Mouse (Mus musculus) forelimb bud, embryonic 11.5 days (tissue): Measurements from ENCODE around the gene Scaf4.
"Not testable (repeated sequence)": the region's sequence is repeated elsewhere in the genome, so short reads cannot be mapped to it uniquely, and the experiment has no call there.

Experiments used
- DNase-seq: peaks from one replicate; pipeline ENCODE4 v3.0.0-alpha.2; 2012; ENCODE audit warnings: low read depth, low spot score

Gene Scaf4

GRCm38 (mm10) chr16:90235188-90235587, 49.1 kb downstream of the Scaf4 start:
- DNase-seq: no peak

- no peak for DNase-seq
Observed at GRCm38 (mm10) chr16:90234617-90235016, 49.7 kb downstream of the Scaf4 start.

DNA sequence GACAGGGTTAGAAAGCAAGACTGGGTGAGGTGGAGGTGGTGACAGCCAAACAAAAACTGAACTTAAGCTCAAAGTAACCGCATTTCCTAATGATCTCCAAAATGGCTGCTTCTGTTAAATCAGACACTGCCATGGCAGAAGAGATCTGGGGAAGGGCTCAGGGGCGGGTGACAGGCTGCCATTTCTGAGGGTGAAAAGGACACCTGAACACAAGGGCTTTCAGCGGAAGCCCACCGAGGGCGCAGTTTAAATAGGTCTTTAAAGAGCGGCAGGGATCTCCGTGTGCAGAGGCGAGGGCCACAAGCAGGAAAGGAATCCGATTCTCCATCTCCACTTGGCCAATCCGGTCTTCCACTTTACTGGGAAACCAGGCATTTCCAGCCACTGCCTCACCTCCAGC, 50.6 kb downstream of the Scaf4 start:
- DNase-seq: no peak

- DNase-seq: no peak
Observed at GRCm38 (mm10) chr16:90231302-90231701, 53.0 kb downstream of the Scaf4 start.

- no peak for DNase-seq
Observed at GRCm38 (mm10) chr16:90229897-90230296, 54.4 kb downstream of the Scaf4 start.

GRCm38 (mm10) chr16:90221441-90222070, 62.7 kb downstream of the Scaf4 start:
- peak; percentile 4 for DNase-seq

DNA sequence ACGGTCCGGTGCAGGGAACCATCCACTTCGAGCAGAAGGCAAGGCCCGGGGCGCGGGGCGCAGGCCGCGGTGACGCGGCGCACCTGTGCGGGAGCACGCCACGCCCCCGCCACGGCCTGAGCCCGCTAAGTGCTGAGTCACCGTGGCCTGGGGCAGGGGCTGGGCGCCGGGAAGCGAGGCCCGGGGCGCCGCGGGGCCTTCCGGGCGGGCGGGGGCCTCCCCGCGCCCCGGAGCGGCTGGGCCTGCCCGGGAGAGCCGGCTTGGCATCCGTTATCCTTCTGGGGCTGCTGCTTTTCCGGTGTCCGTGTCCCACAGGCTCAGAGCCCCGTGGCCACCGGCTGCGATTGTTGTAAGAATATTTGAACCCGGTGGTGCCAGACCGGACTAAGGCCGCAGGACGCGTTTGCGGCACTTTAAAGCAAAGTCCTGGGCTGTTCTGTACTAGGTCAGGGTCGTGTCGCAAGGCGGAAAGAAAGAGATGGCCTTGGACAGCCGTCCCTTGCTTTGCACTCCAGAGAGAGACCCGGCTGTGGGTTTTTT, 63.3 kb downstream of the Scaf4 start:
- DNase-seq: peak; percentile 25

DNA sequence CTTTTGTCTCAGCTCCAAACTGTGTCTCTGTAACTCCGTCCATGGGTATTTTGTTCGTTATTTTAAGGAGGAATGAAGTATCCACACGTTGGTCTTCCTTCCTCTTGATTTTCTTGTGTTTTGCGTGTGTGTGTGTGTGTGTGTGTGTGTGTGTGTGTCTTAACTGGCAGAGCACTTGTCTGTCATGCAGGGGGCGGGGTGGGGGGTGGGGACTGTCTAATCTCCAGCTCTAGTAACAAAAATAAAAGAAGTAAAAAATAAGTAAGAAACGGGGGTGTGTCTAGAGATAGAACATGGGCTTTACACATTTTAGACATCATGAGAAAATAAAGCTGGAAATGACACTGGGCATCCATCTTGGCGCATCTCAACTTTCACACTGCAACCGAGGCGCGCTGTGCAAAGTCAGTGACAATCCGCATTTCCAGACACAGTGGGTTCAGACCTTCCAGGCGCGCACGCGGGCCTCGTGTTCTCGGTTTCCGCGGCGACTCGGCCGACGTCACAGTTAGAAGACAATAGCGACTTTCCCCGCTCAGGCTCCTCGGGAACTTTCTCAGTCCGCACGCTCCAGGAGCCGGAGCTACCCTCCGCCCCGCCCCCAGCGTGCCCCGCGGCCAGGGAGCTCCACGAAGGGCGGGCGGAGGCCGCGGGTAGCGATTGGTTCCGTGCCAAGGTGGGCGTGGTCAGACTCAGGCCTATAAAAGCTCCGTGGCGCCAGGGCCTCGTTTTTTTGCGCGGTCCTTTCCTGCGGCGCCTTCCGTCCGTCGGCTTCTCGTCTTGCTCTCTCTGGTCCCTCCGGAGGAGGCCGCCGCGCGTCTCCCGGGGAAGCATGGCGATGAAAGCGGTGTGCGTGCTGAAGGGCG, 64.0 kb downstream of the Scaf4 start, which contains the start of gene Sod1:
TSS of gene Sod1 (plus strand) at position 729 of the 866 bp plus-strand sequence.
- DNase-seq: peak; percentile 96

GRCm38 (mm10) chr16:90219445-90219844, 64.9 kb downstream of the Scaf4 start:
- DNase-seq: not testable (repeated sequence)

DNA sequence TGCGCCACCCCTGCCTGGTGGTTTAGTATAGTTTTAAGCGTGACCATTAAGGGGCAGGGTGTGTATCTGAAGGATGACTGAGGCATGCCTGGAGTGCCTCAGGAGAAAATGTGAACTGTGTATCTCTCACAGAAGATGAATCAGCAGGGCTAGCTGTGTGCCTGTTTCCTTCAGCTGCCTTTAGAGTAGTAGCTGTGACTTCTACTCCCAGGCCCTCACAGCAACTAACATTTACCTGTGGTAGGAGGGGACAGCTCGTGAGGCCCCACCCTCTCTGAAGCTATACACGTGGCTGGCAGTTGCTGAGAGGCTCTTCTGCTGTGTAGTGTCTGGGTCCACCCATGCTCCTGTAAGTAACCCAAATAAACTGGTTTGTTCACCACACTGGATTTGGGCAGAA, 66.4 kb downstream of the Scaf4 start:
- DNase-seq: no peak

DNA sequence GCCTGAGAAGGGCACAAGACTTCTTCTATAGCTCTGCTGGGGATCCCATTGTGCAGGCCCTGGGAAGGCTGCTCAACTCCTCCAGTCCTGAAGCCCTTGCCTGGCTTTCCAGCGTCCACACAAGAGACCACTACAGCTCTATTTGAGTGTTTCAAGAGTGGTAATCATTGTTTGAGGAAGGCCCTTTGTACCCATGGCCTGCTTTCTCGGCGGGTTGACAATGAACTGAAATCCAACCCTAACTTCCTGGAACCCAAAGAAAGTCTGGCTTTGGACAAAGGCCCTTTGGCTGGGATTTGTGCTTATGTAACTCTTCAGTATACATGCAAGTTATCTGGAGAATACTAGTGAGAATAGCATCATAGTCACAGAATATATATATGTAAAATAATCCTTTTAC, 66.9 kb downstream of the Scaf4 start:
- no peak for DNase-seq

DNA sequence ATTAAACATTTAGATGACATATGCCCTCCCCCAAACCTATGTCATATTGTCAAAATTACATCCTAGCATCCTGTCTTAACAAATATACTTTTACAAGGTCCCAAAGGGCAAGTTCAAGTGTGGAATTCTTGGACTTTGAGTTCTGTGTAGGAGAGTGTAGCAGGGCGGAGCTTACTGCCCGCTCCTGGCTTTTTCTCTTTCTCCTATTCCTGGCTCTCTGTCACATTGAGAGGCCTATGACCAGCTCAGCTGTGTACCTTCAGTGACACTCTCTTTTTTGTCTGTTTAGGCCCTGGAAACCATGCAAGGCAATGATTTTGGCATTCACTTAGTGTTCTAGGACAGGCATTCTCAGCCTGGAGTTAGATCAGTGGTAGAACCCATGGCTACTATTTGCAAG, 67.9 kb downstream of the Scaf4 start:
- no peak for DNase-seq

DNA sequence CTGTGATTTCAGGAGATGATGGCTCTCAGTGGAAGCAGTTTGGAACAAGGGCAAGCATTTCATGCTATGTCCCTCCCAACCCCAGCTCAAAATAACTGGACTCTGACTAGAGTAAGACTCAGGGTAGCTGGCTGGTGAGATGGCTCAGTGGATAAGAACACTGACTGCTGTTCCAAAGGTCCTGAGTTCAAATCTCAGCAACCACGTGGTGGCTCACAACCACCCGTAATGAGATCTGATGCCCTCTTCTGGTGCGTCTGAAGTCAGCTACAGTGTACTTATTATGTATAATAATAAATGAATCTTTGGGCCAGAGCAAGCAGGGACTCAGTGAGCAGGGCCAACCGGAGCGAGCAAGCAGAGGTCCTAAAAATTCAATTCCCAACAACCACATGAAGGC, 68.4 kb downstream of the Scaf4 start:
- DNase-seq: not testable (repeated sequence)

DNA sequence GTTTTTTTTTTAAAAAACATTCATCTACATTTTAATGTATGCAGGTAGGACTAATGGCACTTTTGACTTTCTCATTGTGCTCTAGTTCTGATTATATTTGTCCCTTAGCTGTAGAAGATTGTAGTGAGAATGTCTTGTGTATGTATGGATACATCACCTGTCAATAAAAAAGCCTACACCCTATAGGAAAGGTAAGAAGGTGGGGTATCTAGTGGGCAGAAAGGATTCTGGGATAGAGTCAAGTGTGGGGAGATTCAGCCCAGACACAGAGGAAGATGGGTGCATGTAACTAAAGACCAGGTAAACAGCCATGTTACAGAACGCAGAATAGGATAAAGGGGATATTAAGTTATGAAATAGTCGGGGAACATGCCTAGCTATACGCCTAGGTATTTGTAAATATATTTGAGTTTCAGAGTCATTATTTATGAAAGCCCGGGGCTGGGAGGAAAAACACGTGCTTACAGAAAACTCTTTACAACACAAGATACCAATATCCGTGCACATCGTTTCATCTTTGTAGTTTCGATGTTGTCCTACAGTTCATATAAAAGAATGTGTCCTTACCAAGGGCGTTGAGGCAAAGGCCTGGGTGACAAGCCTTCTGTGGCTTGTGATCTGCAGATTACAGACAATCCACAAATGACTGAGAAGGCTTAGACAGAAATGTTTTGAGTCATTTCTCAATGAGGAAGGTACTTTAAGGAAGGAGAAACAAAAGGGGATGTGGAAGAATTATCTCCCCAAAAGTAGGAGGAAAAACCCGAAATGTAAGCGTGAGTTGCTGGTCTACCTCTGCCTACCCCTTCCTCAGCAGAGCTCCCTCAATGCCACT, 69.4 kb downstream of the Scaf4 start:
- no peak for DNase-seq

- no peak for DNase-seq
Observed at GRCm38 (mm10) chr16:90213477-90214339, 70.6 kb downstream of the Scaf4 start.

- no peak for DNase-seq
Observed at GRCm38 (mm10) chr16:90211767-90212166, 72.5 kb downstream of the Scaf4 start.

GRCm38 (mm10) chr16:90210717-90211116, 73.6 kb downstream of the Scaf4 start:
- no peak for DNase-seq

DNA sequence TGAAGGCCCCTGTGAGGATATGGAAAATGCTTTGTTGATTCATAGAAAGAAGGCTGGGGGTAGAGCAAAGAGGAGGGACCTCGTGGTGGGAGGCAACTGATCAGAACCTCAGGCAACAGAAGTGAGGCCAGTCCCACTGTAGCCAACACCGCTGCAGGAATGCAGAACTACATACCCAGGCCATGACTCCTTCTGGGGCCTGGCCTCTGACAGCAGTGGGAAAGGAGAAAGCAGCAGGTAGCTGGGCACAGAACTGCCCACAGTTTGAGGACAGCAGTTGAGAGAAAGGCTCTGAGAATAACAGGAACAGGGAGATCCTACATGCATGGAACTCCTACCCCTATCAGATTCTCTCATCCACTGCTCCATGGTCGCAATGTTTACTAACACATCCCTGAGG, 75.3 kb downstream of the Scaf4 start:
- DNase-seq: no peak

- DNase-seq: no peak
Observed at GRCm38 (mm10) chr16:90204868-90205267, 79.4 kb downstream of the Scaf4 start.

DNA sequence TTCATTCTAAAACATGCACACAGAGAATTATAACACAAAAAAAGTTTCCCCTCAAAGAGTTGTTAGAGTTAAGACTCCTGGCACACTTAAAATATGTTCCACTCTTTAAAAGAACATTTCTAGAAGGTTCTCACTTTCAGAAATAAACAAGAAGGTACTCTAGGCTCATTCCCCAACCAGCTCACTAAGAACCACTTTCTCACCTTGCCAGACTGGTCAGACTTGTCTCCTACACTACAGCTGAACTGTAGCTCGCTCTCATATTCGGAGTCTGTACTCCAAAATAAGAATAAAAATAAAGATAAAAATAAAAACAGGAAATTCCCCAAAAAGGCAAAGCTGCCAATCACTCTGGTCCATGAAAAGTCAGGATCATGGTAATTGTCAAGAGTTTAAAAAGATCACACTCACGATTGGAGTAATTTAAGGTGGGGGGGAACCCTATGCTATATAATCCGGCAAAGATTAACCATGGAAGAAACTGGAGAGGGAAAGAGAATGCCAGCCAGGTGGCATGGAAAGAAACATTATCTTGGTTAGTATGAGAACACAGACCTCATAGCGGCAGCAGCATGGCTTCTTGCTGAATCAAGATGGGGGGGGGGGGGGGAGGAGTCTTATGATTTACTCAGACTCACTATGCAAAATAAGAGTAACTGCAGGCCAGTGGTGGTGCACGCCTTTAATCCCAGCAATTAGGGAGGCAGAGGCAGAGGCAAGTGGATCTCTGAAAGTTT, 80.9 kb downstream of the Scaf4 start:
- DNase-seq: no peak
